Mouse (Mus musculus): ENCODE measurements around the gene Acan. TPM values are rescaled to one million over a fixed set of nuclear protein-coding genes. Genes with fewer than 3 reads are reported as not detected.

Gene Acan
- polyA plus RNA-seq, 1 experiment from 2014 or later: not detected

DNA sequence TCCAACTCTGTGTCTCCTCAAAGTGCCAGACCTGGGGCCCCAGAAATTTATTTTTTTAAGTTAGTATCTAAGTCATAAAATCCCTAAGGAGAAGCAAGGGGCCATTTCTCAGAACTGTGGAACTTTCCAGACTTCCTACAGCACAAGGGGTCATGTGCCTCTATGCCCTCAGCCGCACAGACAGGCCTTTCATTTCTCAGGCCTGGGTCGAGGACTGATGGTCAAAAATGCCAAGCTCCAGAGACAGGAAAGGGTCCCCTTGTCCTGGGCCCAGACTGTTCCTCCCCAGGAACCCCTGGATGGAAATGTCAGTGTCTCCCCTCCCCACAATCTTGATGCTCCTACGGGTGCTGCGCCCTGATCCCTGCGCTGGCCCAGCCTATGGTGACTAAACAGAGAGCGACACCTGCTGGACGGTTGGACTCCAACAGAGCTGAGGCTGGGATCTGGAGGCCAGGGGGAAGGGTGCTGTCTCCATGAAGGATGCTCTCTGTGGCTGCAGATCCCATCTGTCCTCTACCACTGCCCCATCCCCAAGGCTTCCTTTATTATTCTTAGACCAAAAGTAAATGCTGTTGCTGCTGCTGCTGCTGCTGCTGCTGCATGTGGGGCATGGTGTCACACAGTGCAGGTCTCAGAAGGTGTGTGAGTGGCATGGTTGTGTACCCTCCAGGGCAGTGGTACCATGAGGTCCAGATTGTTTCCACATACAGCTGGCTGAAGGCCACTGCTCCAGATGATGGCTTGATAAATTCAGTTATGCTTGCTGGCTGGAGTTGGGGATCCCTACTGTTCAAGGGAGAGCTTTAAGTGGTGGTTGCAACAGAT, 27.5 kb downstream of the Acan start:
- Histone ChIP-seq H3K9ac (no peak overlapping the region), H3K27ac (no peak overlapping the region), H3K4me3 (no peak overlapping the region), H3K9me3 (replicated peaks) (no peaks in the 10 kb centered on the region), H3K27me3 (replicated peaks) (no peaks in the 10 kb centered on the region; the same call in 1 of the 2 replicates), H3K36me3 (no peaks in the 10 kb centered on the region), H3K4me1 (no peaks in the 10 kb centered on the region), H3K4me2 (no peak overlapping the region)
- 0 out of 2 replicates have a peak, but pooled peaks have one; percentile 47 for ATAC-seq
- WGBS (ENCODE audit: insufficient replicate concordance): 21% methylated on average over 7 of the region's 7 CpGs

DNA sequence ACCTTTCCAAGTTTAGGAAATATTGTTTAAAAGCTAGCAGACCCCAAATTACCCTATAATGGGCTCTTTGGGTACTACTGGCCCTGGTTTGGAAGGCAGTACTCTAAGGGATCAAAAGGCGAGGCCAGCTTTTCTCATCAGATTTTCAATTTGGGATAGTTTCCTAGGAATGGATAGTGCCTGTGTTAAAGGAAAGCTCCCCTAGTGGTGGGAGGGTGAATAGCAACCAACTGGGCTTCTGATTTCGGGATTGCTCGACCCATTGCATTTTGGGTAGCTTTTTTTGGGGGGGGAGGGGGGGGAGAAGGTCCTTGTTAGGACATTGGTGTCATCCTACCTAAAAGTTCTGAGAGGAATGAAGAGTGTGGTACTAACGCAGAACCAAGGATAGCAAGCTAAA, 35.8 kb downstream of the Acan start:
- Histone ChIP-seq H3K27me3 (replicated peaks) (no peaks in the 10 kb centered on the region), H3K9me3 (replicated peaks) (no peaks in the 10 kb centered on the region), H3K36me3 (no peaks in the 10 kb centered on the region), H3K4me2 (no peak overlapping the region), H3K4me1 (no peaks in the 10 kb centered on the region), H3K4me3 (no peak overlapping the region), H3K27ac (no peak overlapping the region), H3K9ac (no peak overlapping the region)
- ATAC-seq: no peak
- WGBS (ENCODE audit: insufficient replicate concordance): 45% methylated on average over 4 of the region's 4 CpGs

DNA sequence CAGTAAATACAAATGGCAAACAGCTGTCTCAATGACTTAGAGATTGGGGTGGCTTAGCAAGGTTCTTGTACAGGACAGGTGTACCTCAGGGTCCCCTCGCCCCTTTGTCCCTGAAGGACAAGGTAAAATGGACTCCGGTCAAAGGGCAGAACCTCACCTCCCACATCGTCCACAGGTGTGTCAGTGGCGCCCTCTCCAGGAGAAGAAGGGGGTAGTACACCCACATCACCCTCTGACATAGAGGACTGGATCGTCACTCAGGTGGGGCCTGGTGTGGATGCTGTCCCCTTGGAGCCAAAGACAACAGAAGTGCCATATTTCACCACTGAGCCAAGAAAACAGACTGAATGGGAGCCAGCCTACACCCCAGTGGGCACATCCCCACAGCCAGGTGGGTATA, 43.2 kb downstream of the Acan start:
- no peak overlapping the region for H3K4me3 ChIP-seq
- peaks cover 22% of the 10 kb centered on the region; the same call in 1 of the 2 replicates for H3K27me3 ChIP-seq (replicated peaks)
- H3K4me1 ChIP-seq: no peaks in the 10 kb centered on the region
- H3K9me3 ChIP-seq (replicated peaks): no peaks in the 10 kb centered on the region
- no peak overlapping the region for H3K9ac ChIP-seq
- no peak overlapping the region for H3K27ac ChIP-seq
- 52% methylated on average over 5 of the region's 5 CpGs for WGBS (ENCODE audit: insufficient replicate concordance)
- H3K36me3 ChIP-seq: no peaks in the 10 kb centered on the region
- no peak overlapping the region for H3K4me2 ChIP-seq
- no peak for ATAC-seq

DNA sequence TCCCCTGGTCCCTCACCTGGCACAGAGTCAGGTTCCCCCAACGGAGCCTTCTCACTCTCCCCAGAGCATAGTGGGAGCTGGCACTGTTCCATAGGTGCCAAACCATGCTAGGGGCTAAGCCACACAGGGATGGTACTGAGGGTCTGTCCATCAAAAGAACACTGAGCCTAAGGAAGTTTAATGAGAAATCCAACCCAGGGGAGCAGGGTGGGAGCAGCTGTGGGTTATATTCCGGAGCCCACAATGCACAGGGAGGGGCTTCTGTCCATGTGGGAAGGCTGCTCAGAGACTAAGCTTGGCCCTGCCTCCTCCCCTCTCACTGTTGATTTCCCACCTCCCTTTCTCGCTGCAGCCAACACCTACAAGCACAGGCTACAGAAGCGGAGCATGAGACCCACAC, 60.6 kb downstream of the Acan start:
- 45% methylated on average over 4 of the region's 4 CpGs for WGBS (ENCODE audit: insufficient replicate concordance)
- no peaks in the 10 kb centered on the region for H3K36me3 ChIP-seq
- no peak overlapping the region for H3K27ac ChIP-seq
- no peak overlapping the region for H3K4me2 ChIP-seq
- H3K4me1 ChIP-seq: no peaks in the 10 kb centered on the region
- no peak for ATAC-seq
- H3K9me3 ChIP-seq (replicated peaks): no peaks in the 10 kb centered on the region
- H3K4me3 ChIP-seq: no peak overlapping the region
- no peak overlapping the region for H3K9ac ChIP-seq
- H3K27me3 ChIP-seq (replicated peaks): peaks cover 7% of the 10 kb centered on the region

DNA sequence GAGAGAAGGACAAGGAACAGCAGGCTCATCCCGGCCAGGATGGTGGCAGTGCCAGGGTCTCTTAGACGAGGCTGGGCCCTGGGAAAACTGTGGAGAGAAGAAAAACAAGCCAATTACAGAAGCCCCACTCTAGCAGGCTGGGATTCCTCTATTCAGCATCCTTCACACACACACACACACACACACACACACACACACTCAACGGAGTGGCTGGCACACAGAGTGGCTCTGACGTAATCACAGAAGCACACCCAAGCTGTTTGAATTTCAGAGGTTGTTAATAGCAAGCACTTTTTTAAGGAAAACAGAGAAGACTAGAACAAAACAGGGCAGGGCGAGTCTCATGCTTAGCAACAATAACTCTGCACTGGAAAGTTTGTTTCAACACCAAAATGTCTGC, 70.2 kb downstream of the Acan start:
- no peak overlapping the region for H3K4me3 ChIP-seq
- no peaks in the 10 kb centered on the region for H3K9me3 ChIP-seq (replicated peaks)
- no peaks in the 10 kb centered on the region for H3K4me1 ChIP-seq
- ATAC-seq: no peak
- no peaks in the 10 kb centered on the region for H3K36me3 ChIP-seq
- no peak overlapping the region for H3K9ac ChIP-seq
- 65% methylated on average over 5 of the region's 5 CpGs for WGBS (ENCODE audit: insufficient replicate concordance)
- no peaks in the 10 kb centered on the region; the same call in 1 of the 2 replicates for H3K27me3 ChIP-seq (replicated peaks)
- no peak overlapping the region for H3K27ac ChIP-seq
- no peak overlapping the region for H3K4me2 ChIP-seq

DNA sequence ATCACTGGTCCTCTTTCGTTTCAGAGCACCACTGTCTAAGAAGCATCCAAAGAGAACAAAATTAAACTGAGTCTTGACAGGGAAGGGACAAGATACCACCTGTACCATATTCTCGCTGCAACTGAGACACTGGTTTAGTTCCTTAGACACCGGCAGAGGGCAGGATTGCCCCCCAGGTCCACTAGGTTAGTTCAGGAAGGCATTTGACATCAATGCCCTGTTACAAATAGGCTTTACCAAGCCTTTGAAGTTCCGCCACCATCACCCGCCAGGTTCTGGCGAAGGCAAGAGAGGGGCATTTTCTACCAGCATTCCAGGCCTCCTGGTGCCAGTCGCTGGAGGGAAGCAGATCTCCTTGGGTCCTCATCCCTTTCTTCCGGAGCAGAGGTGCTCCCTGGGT, 76.6 kb downstream of the Acan start:
- Histone ChIP-seq H3K4me1 (0 out of 2 replicates have a peak, but pooled peaks cover 16% of the 10 kb centered on the region), H3K27ac (no peak overlapping the region), H3K4me3 (no peak overlapping the region), H3K9ac (no peak overlapping the region), H3K27me3 (replicated peaks) (peaks cover 37% of the 10 kb centered on the region), H3K9me3 (replicated peaks) (no peaks in the 10 kb centered on the region), H3K36me3 (0 out of 2 replicates have a peak, but pooled peaks cover 4% of the 10 kb centered on the region), H3K4me2 (peak overlapping the region; percentile 48; the same call in 1 of the 2 replicates)
- ATAC-seq: no peak
- WGBS (ENCODE audit: insufficient replicate concordance): 22% methylated on average over 8 of the region's 8 CpGs

DNA sequence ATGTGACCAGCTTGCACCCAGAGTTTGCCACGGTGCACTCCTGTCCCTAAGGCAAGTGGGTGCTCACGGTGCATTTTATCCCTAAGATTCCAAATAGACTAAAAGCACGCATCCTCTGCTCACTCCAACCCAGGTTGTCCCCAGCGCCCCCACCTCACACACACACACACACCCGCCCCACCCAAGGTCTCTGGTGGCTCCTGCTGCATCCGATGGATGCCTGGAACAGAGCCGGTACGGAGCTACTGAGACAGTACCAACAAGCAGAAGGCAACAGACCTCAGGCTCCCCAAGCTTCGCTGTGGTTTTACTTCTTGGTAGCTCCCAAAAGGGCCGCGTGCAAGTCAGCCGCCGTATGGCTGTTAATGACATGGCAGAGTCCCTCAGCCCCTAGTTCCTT, 77.1 kb downstream of the Acan start:
- ATAC-seq: no peak

DNA sequence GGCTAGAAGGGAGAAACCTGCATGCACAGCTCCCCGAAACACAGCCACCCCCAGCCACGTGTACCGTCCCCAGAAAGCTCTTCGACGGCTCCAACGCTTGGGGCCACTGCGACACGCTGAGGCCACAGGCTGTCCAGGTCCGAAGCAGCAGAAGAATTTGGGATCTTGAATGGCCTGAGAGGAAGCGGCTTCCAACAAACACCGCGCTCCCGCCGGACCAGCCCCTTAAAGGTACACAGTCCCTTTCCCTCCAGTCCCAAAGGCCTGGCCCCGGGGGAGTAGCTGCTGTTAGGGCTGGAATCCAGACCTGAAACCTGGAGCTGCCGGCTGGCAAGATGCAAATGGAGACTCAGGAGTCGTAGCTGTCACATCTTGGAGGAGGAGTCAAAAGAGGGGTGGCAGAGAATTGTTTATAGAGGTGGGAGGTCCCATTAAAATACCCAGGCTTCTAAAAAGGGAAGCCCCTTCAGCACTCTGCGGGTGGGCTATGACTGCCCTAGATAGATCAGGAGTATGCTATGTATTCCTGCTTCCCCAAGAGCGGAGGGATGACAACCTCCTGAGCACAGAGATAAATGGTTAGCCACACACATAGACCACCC, 77.7 kb downstream of the Acan start, which contains the start of gene Hapln3:
TSS of gene Hapln3 (minus strand) at position 176 of the 602 bp plus-strand sequence.
- Histone ChIP-seq H3K36me3 (peaks cover 11% of the 10 kb centered on the region; the same call in 1 of the 2 replicates), H3K4me1 (0 out of 2 replicates have a peak, but pooled peaks cover 16% of the 10 kb centered on the region), H3K27ac (no peak within 1 kb of the TSS), H3K4me2 (peak within 1 kb of the TSS; percentile 48), H3K27me3 (replicated peaks) (peaks cover 37% of the 10 kb centered on the region), H3K9me3 (replicated peaks) (no peaks in the 10 kb centered on the region), H3K9ac (no peak within 1 kb of the TSS), H3K4me3 (peak within 1 kb of the TSS; percentile 28)
- WGBS (ENCODE audit: insufficient replicate concordance): 8% methylated on average over 19 of the region's 19 CpGs
- no peak for ATAC-seq

More for the DNA sequence above, 77.1 kb downstream of the Acan start:
- 0 out of 2 replicates have a peak, but pooled peaks cover 8% of the 10 kb centered on the region for H3K36me3 ChIP-seq
- H3K4me1 ChIP-seq: 0 out of 2 replicates have a peak, but pooled peaks cover 16% of the 10 kb centered on the region
- peaks cover 37% of the 10 kb centered on the region for H3K27me3 ChIP-seq (replicated peaks)
- H3K27ac ChIP-seq: no peak overlapping the region
- WGBS (ENCODE audit: insufficient replicate concordance): 25% methylated on average over 13 of the region's 13 CpGs
- peak overlapping the region; percentile 48 for H3K4me2 ChIP-seq
- no peaks in the 10 kb centered on the region for H3K9me3 ChIP-seq (replicated peaks)
- 0 out of 2 replicates have a peak overlapping the region, but pooled peaks have one; percentile 28 for H3K4me3 ChIP-seq
- H3K9ac ChIP-seq: no peak overlapping the region

DNA sequence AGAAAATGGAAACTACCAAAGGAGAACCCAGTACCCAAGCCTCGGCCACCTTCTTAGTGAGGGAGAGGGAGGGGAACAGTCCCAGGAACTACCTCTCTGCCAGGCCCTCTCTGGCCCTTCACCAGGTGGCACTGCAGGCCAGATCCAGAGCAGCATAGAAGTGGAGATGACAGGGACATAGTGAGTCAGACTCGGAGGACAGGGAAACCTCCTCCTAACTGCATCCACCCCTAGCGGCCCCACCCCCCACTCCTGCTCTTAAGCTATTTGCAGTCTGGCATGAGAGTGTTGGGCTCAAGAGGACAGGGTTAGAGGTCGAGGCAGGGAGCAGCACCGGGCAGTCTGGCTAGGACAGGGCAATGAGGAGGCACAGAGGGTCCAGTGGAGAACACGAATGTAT, 80.1 kb downstream of the Acan start:
- no peak overlapping the region for H3K4me2 ChIP-seq
- ATAC-seq: 0 out of 2 replicates have a peak, but pooled peaks have one; percentile 35
- H3K9me3 ChIP-seq (replicated peaks): no peaks in the 10 kb centered on the region
- 0 out of 2 replicates have a peak, but pooled peaks cover 16% of the 10 kb centered on the region for H3K4me1 ChIP-seq
- H3K27me3 ChIP-seq (replicated peaks): peaks cover 37% of the 10 kb centered on the region
- WGBS (ENCODE audit: insufficient replicate concordance): 42% methylated on average over 6 of the region's 6 CpGs
- no peak overlapping the region for H3K9ac ChIP-seq
- H3K27ac ChIP-seq: no peak overlapping the region
- peaks cover 13% of the 10 kb centered on the region; the same call in 1 of the 2 replicates for H3K36me3 ChIP-seq
- H3K4me3 ChIP-seq: no peak overlapping the region

DNA sequence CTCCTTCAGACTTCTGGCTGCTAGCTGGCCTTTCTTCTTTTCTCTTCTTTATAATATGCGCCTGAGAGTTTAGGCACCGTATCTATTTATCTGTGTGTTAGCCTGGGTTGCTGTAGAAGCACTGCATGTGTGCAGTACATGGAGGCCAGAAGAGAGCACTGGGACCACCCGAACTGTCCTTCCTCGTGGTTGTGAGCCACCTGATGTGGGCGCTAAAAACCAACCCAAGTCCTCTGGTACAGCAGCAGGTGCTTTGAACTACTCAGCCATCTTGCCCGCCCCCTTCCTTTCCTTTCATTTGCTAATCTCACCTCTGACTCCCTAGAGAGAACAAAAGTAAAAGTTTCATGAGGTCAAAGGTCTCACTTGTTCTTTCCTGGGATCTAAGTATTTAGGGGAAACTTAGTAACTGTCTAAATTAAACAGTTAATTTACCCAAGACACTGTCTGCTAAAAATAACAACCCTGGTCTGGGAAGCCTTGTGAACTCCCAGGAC, 86.1 kb downstream of the Acan start:
- 60% methylated on average over 6 of the region's 6 CpGs for WGBS (ENCODE audit: insufficient replicate concordance)
- no peaks in the 10 kb centered on the region for H3K4me1 ChIP-seq
- no peak for ATAC-seq

DNA sequence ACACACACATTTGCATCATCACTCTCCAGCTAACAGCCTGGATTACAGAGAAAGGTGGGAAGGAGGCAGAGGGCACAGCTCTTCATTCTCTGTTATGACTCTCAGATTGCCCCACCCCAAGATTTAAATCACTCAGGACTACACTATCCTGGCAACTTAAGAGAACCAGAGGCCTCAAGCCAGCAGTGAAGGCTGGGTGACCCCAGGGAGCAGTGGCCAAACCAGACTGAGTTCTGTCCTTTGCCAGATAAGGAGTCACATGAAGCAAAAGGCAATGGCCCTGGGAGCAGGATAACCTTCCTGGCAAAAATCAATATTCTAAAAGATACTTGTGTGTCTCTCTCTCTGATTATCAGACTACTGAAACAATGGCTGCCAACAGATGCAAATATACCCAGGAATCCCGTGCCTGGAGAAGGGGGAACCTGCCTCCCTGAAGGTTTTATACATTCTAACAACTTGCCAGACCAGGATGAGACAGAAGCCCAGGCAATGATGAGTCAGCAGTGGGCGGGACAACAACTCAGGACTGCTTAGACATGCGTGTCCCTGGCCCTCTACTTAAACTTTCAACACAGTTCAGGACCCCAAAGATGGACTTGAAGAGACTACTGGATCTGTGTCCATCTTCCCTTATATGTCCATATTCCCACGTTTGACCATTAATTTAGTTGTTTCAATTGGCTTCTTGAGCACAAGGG, 86.8 kb downstream of the Acan start:
- Histone ChIP-seq H3K27me3 (replicated peaks) (no peaks in the 10 kb centered on the region), H3K4me3 (no peak overlapping the region), H3K4me1 (no peaks in the 10 kb centered on the region), H3K9me3 (replicated peaks) (no peaks in the 10 kb centered on the region), H3K27ac (no peak overlapping the region), H3K36me3 (peaks cover 27% of the 10 kb centered on the region), H3K4me2 (no peak overlapping the region), H3K9ac (no peak overlapping the region)
- 26% methylated on average over 4 of the region's 4 CpGs for WGBS (ENCODE audit: insufficient replicate concordance)
- ATAC-seq: no peak

More for the DNA sequence above, 86.1 kb downstream of the Acan start:
- no peak overlapping the region for H3K9ac ChIP-seq
- no peaks in the 10 kb centered on the region for H3K9me3 ChIP-seq (replicated peaks)
- H3K27ac ChIP-seq: no peak overlapping the region
- peaks cover 31% of the 10 kb centered on the region for H3K36me3 ChIP-seq
- H3K27me3 ChIP-seq (replicated peaks): no peaks in the 10 kb centered on the region
- no peak overlapping the region for H3K4me2 ChIP-seq
- H3K4me3 ChIP-seq: no peak overlapping the region
